ENCODE assay signal across 28 mouse cellular contexts in genomic region chr8:128441407-128441806, GRCm38 (mm10).
DNase-seq lines count a peak whose midpoint lies in the region; ATAC-seq and TF ChIP-seq lines count a peak whose summit lies in the region.
"Had no signal": no experiment of that assay in that cellular context is flagged by ENCODE, and none has a peak within 500 bp of the region (broad histone marks: within the 10 kb centered on the region; RNA-seq: fewer than 3 reads in every experiment).

No protein-coding gene starts in this region.

- H3K4me3 ChIP-seq in embryonic facial prominence, embryonic 11.5 days (ENCODE audit: low read depth, low read length): no peak overlapping the region
- no peak overlapping the region for H3K4me3 ChIP-seq in embryonic facial prominence, embryonic 10.5 days
- no peak overlapping the region for H3K4me3 ChIP-seq in heart, adult 2 months
- H3K4me3 ChIP-seq in neural tube, embryonic 13.5 days: no peak overlapping the region
- H3K4me3 ChIP-seq: embryonic facial prominence, embryonic 13.5 days; embryonic facial prominence, embryonic 15.5 days; erythroblast, embryonic 14.5 days; forebrain, embryonic 10.5 days; forebrain, embryonic 12.5 days had no signal

- no peak overlapping the region for H3K9ac ChIP-seq in embryonic facial prominence, embryonic 11.5 days (replicated peaks; ENCODE audit: low read length)
- no peak overlapping the region for H3K9ac ChIP-seq in heart, adult 2 months (ENCODE audit: low read depth, low read length)
- H3K9ac ChIP-seq in neural tube, embryonic 13.5 days: no peak overlapping the region
- H3K9ac ChIP-seq: embryonic facial prominence, embryonic 13.5 days; embryonic facial prominence, embryonic 15.5 days; forebrain, embryonic 12.5 days had no signal

- ATAC-seq in embryonic facial prominence, embryonic 11.5 days (replicated peaks; ENCODE audit: insufficient number of reproducible peaks, low FRiP score, low TSS enrichment, low read depth): no peak
- ATAC-seq in neural tube, embryonic 13.5 days (ENCODE audit: low read depth): no peak
- ATAC-seq: activated CD4-positive, CD25-positive, alpha-beta regulatory T cell, adult 4 months; CD4-positive, CD25-positive, alpha-beta regulatory T cell, adult 4 months; forebrain, embryonic 14.5 days; forebrain, embryonic 16.5 days; Patski had no signal

- no peaks in the 10 kb centered on the region for H3K36me3 ChIP-seq in embryonic facial prominence, embryonic 11.5 days (replicated peaks; ENCODE audit: control insufficient read depth, insufficient read depth, low read depth, low read length)
- peaks cover 7% of the 10 kb centered on the region; the same call in 1 of the 2 replicates for H3K36me3 ChIP-seq in embryonic facial prominence, embryonic 10.5 days (replicated peaks)
- H3K36me3 ChIP-seq in heart, adult 2 months (ENCODE audit: control insufficient read depth, insufficient read depth, low read length): peaks cover 77% of the 10 kb centered on the region
- H3K36me3 ChIP-seq in neural tube, embryonic 13.5 days: peaks cover 34% of the 10 kb centered on the region
- H3K36me3 ChIP-seq: embryonic facial prominence, embryonic 15.5 days; forebrain, embryonic 10.5 days; forebrain, embryonic 12.5 days; G1E had no signal

- no peak for TF ChIP-seq POLR2A in heart, adult 2 months (IDR thresholded peaks at IDR 0.05; ENCODE audit: insufficient read depth, low read depth, low read length)

- 42% methylated on average over 1 of the region's 1 CpGs for WGBS in embryonic facial prominence, embryonic 11.5 days
- WGBS in embryonic facial prominence, embryonic 10.5 days: 57% methylated on average over 1 of the region's 1 CpGs
- WGBS in heart, adult 2 months: 85% methylated on average over 1 of the region's 1 CpGs
- WGBS in neural tube, embryonic 13.5 days: 47% methylated on average over 1 of the region's 1 CpGs

- intact Hi-C loops in heart, adult 2 months (cut with DNase I): no loop called here
- intact Hi-C loops in heart, postnatal 25 days (cut with DNase I): no loop called here

- TF ChIP-seq CTCF in heart, adult 2 months (IDR thresholded peaks at IDR 0.05): no peak

- H3K4me2 ChIP-seq in embryonic facial prominence, embryonic 11.5 days (ENCODE audit: low read depth, low read length): no peak overlapping the region
- H3K4me2 ChIP-seq in neural tube, embryonic 13.5 days: no peak overlapping the region
- H3K4me2 ChIP-seq: embryonic facial prominence, embryonic 13.5 days; embryonic facial prominence, embryonic 15.5 days; forebrain, embryonic 12.5 days had no signal

- H3K27ac ChIP-seq in embryonic facial prominence, embryonic 11.5 days (replicated peaks; ENCODE audit: low read depth, low read length): no peak overlapping the region
- no peak overlapping the region for H3K27ac ChIP-seq in embryonic facial prominence, embryonic 10.5 days (replicated peaks)
- peak overlapping the region; percentile 18 for H3K27ac ChIP-seq in heart, adult 2 months
- H3K27ac ChIP-seq in neural tube, embryonic 13.5 days (replicated peaks): peak overlapping the region; percentile 68; the same call in 1 of the 2 replicates
- H3K27ac ChIP-seq: embryonic facial prominence, embryonic 13.5 days; embryonic facial prominence, embryonic 15.5 days; forebrain, embryonic 10.5 days; forebrain, embryonic 12.5 days had no signal

- no peaks in the 10 kb centered on the region for H3K9me3 ChIP-seq in embryonic facial prominence, embryonic 11.5 days (replicated peaks; ENCODE audit: control insufficient read depth, low read length)
- H3K9me3 ChIP-seq in embryonic facial prominence, embryonic 10.5 days: no peaks in the 10 kb centered on the region
- H3K9me3 ChIP-seq in neural tube, embryonic 13.5 days: no peaks in the 10 kb centered on the region
- H3K9me3 ChIP-seq: embryonic facial prominence, embryonic 13.5 days; embryonic facial prominence, embryonic 15.5 days; forebrain, embryonic 10.5 days; forebrain, embryonic 12.5 days; G1E had no signal

- no peak for TF ChIP-seq EP300 in heart, adult 2 months (IDR thresholded peaks at IDR 0.05; ENCODE audit: insufficient read depth, low read depth, low read length)

- peaks cover 3% of the 10 kb centered on the region; the same call in 1 of the 2 replicates for H3K79me2 ChIP-seq in heart, adult 2 months (replicated peaks; ENCODE audit: control insufficient read depth, insufficient read depth, low read length)

- no peaks in the 10 kb centered on the region for H3K4me1 ChIP-seq in embryonic facial prominence, embryonic 11.5 days (ENCODE audit: control insufficient read depth, insufficient read depth, low read length)
- peaks cover 33% of the 10 kb centered on the region for H3K4me1 ChIP-seq in embryonic facial prominence, embryonic 10.5 days
- H3K4me1 ChIP-seq in heart, adult 2 months (ENCODE audit: control insufficient read depth, insufficient read depth, low read length): peaks cover 15% of the 10 kb centered on the region
- H3K4me1 ChIP-seq in neural tube, embryonic 13.5 days (replicated peaks): peaks cover 83% of the 10 kb centered on the region

- H3K27me3 ChIP-seq in embryonic facial prominence, embryonic 11.5 days (ENCODE audit: control insufficient read depth, insufficient read depth, low read length): no peaks in the 10 kb centered on the region
- no peaks in the 10 kb centered on the region for H3K27me3 ChIP-seq in embryonic facial prominence, embryonic 10.5 days (replicated peaks; ENCODE audit: low read depth, poor library complexity, severe bottlenecking)
- no peaks in the 10 kb centered on the region for H3K27me3 ChIP-seq in heart, adult 2 months (ENCODE audit: control insufficient read depth, insufficient read depth, low read length)
- no peaks in the 10 kb centered on the region for H3K27me3 ChIP-seq in neural tube, embryonic 13.5 days
- H3K27me3 ChIP-seq: CH12.LX; embryonic facial prominence, embryonic 13.5 days; embryonic facial prominence, embryonic 15.5 days; forebrain, embryonic 12.5 days; Patski had no signal

- DNase-seq in embryonic facial prominence, embryonic 11.5 days (ENCODE audit: low spot score): peak; percentile 61
- DNase-seq in embryonic facial prominence, embryonic 10.5 days (ENCODE audit: low spot score): no peak
- no peak for DNase-seq in heart, adult 2 months
- DNase-seq in heart, postnatal 25 days (ENCODE audit: low spot score): no peak
- DNase-seq in neural tube, embryonic 10.5 days (ENCODE audit: extremely low spot score, low spot score): no peak
- DNase-seq: adrenal gland, adult 8-10 months; adrenal gland, postnatal 14 days; adrenal gland, postnatal 36 days; B cell, adult 2 months; cerebellum, adult 11-12 months; cerebellum, adult 2 months; cerebellum, adult 9-10 months; cerebellum, postnatal 10 days; cerebellum, postnatal 36 days; embryo, embryonic 11 days had no signal

Comparison
In these comparisons a context has a peak if more than half of its experiments do, and no peak if none do; other contexts are left out.
1. H3K27ac ChIP-seq: peak in heart, adult 2 months (single experiment) and neural tube, embryonic 13.5 days (single experiment); none in embryonic facial prominence, embryonic 11.5 days (single experiment) and embryonic facial prominence, embryonic 10.5 days (single experiment).